Mouse (Mus musculus) megakaryocyte, adult 5-6 weeks (primary cell): ENCODE data around the gene Mul1. TPM values are rescaled to one million over a fixed set of nuclear protein-coding genes. Genes with fewer than 3 reads are reported as not detected.

ENCODE experiments used
- ATAC-seq: 2 replicates; pipeline ENCODE4 v1.8.0; 2016; ENCODE audit warnings: mild to moderate bottlenecking, inconsistent platforms; ENCODE audit not compliant: poor library complexity, severe bottlenecking
- total RNA-seq, 2 experiments: library from RNA; stranded (forward) in 1 of 2; stranded (reverse) in 1 of 2; fragments of 153-499, 151-499 nt in 1 of 2; fragments of 221-1000, 200-1000 nt in 1 of 2; gene quantifications; 2 replicates each; pipeline versions ENCODE4 v1.2.3 to v1.2.4; 2015 to 2017

The Mul1 gene
- total RNA-seq, 2 experiments from 2014 or later: 4.4 to 8.1 TPM

DNA sequence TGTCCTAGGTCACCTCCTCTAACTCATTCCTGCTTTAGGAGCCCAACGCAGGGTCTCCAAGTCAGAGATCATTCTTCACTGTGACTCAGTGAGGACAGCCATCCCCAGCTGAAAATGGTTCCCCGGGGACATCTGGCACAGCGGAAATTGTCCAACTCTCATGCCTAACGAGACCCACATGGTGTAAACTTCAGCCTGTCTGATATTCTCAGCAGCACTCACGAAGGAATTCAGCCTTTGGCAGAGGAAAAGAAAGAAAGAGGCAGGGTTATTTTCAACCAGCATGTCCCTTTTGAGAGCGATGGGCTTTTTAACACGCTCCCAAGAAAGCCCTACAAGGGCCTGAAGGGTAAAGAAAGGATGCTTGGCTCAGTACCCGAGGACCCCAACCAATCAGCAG is 3.1 kb upstream of the Mul1 start:
- ATAC-seq: no peak

DNA sequence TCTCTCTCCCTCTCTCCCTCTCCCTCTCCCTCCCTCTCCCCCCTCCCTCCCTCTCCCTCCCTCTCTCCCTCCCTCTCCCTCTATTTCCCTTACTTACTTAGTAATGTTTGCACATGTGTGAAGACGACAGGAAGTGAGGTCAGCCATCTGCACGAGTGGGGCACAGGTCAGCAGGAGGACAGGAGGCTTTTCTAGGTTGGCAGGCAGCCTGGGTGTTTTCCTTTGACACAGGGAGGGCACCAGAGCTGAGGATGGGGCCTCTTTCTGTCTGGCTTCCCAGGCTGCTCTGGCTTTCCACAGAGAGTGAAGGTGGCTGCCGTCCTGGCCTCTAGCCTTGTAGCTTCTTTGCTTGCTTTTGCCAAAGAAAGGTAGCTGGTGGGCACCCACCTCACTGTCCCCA is 5.6 kb downstream of the Mul1 start:
- ATAC-seq: no peak

DNA sequence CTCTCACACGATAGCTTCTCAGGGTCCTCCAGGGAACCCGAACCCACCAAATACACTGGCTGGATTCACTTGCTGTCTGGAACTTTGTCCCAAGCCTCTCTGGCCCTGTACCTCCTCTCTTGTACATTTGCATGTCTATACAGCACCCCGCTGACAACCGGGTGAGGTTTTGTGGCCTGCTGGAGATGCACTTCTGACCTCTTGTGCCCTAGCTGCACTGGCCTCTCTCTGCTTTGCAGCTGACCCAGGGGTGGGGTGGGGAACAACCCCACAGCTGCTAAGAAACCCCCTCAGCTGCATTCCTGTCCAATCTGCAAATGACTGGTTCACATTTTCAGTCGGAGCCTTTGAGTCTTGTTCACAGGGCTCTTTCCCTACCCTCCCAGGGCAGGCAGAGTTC is 10.5 kb downstream of the Mul1 start:
- ATAC-seq: no peak

GRCm38 (mm10) chr4:138446981-138447380 is 12.5 kb downstream of the Mul1 start:
- ATAC-seq: no peak

DNA sequence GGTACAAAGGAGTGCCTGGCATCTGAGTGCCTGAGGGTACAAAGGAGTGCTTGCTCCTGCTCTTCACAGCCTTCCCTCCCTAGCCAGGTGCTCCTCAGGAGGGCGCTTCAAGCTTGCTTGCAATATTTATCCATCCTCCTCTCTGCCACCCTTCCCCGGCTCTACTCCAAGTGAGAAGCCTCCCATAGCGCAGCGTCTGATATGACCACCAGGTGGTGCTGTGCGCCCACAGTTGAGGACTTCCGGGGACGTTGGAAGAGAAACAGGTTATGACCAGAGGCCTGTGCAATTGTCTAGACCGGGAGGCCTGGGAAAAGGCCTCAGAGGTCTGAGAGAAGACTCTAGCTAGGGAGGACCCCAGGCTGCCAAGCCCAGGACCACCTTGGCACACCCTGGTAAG is 12.9 kb downstream of the Mul1 start:
- peak; percentile 98 for ATAC-seq

DNA sequence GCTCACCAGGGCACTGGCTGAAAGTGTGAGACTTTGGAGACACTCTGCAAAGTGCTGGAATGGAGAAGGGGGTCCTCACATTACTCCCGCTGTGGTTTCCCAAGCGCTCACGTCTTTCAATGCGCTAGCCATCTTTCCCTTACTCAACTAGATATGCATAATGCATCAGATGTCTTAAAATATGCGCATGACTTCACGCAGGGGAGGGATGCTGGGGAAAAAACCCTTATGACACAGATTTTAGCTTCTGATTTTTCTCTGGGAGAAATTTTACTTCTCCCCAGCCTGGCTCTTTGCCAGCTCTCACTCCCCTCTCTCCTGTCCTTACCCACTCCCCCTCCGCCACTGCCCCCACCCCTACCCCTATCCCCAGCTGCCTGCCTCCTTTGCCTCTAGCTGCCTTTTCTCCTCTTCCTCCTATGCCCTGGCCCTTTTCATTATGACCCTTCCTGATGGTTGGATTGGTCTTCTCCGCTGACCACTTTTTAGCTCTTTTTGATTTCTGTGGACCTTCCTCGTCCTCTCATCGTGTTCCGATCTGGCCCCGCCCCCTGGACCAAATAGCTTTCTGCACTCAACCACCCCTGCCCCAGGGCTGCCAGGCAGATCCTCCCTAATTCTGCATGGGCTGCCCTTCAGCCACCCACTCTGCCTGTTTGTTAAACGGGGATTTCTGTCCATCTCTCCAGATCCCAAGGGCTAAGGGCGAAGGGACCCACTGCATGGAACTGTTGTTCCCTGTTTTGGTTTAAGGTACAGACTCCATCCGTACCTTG is 13.5 kb downstream of the Mul1 start:
- no peak for ATAC-seq

GRCm38 (mm10) chr4:138448872-138449615 is 14.6 kb downstream of the Mul1 start:
- ATAC-seq: no peak

DNA sequence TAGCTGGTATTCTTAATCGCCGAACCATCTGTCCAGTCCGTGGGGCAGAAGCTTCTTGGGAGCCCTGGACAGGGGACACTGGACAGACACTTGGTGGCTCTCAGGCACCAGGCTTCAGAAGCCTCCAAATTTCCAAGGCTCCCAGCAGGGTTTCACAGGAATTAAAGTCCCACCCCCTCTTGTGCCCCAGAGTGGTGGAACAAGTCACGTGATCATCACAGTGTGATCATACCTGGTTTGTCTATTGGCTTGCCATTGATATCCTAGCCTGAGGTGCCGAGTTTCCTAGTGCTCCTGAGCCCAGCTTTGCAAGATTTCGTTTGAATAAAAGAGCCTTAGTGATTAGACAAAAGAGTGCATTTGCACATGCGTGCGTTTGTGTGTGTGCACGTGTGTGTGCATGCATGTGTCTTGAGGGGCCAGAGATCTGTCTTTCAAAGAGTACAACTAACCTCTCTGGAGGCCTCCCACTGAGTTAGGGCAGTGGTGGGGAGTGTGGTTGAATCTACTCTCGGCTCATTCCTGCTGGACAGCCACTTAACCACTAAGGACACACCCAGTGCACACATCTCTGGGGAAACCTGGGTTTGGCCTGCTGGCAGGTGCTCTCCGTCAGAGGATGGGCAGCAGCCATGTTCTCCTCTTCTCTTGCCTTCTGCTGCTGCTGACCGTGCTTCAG is 15.3 kb downstream of the Mul1 start:
- no peak for ATAC-seq

DNA sequence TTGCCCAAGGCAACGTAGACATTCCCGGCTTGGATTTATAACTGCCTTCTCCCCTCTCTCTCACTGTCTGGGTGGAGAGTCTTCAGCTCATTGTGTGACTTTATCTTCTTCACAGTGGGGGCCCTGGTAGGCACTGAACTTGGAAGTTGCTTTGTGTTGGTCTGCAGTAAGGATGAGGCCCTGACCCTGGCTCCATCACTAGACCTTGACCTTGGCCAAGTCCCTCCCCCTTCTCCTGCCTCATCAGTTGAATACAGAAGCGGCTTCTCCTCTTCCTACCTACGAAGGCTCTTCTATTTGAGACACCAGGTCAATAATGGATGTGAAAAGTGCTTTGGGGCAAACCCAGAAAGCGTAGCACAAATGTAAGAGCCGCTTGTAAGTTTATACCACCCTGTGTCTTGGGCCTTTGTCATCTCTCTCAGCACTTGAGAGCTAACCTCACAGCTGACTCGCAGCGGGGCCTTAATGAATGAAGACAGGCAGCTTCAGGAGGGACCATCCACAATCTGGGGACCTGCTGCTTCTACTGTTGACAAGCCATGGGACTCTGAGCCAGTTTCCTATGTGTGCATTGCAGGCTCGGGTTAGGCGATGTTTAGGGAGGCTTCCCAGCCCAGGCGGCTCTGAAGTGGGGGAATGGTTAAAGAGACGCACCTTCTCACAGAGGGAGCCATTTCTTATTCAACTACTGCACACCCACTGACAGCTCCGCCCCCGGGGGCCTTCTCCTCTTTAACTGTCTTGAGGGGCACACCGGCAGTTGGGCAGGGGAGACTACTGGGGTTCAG is 18.0 kb downstream of the Mul1 start:
- no peak for ATAC-seq

DNA sequence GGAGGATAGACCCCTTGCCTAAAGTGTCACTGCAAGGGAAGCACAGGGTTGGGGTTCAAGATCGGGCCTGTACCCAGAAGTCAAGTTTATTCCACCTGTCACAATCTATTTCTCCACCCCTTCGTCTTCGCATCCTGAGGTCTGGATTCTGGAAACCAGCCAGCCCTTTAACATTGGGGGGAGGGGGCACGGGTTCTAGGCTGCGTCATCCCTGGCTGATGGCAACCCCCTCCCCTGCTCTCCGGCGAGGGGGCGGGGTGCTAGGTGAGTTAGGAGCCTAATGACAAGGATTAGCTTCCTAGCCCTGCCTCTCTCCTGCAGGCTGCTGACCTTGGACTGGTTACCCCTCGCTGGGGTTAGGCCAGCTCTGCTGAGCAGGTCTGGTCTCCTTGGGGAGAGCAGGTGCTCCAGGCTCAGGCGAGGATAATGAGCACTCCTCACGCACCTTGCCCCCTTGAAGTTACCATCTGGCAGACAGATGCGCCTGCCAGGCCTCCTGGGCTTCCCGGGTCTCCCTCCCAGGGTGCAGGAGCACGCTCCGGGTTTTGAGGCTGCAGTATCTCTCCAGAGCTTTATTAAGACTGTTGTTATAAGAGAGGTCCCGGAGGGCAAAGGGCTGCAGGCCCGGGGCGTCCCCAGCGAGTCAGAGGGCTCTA is 18.8 kb downstream of the Mul1 start:
- ATAC-seq: no peak

GRCm38 (mm10) chr4:138453753-138454570 is 19.5 kb downstream of the Mul1 start, which contains the start of gene Camk2n1:
Gene Camk2n1, plus strand, starts transcription at chr4:138454314.
- ATAC-seq: 0 out of 2 replicates have a peak, but pooled peaks have one; percentile 15

DNA sequence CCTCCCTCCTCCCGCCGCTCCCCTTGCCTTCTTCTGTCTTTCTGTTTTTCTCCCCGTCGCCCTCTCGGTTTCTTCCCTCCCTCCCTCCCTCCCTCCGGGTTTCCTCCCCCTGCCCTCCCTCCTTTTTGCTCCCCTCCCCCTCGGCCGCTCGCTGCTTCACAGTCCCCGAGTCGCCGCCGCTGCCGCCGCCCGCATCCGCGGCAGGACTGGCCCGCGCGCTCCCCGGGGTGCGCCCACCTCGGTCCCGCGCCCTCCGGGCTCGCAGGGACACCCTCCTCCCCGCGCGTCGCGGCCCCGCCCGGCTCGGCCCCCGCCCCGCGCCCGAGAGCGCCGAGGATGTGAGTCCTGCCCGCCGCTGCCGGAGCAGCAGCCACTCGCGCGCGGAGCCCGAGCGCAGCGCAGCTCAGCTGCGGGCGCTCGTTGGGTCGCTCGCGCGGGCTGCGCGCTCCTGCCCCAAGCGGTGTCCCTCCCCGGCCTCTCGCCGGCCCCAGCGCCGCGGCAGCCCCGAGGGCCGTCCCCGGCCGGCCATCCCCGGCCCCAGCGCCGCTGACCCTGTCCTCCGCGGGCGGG is 20.2 kb downstream of the Mul1 start:
- no peak for ATAC-seq

- no peak for ATAC-seq
Observed at GRCm38 (mm10) chr4:138455141-138455955, 20.9 kb downstream of the Mul1 start.

DNA sequence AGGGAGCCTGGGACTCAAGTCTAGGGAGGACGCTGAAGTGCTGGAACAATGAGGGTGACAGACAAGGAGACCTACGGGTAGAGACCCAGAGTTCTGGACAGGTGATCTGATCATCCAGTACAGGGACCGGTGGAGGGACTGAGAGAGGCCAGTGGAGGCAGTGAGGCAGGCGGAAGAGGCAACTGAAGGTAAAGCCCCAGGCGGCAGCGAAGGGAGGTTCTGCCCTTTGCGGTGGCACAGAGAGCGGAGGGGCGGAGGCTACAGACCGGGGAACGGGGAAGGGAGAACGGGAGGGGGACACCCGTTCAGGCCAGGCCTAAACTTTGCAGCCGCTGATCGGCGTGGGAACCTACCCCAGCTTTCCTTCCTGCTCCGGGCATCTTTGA is 21.5 kb downstream of the Mul1 start:
- 0 out of 2 replicates have a peak, but pooled peaks have one; percentile 41 for ATAC-seq

- no peak for ATAC-seq
Observed at GRCm38 (mm10) chr4:138456536-138456935, 22.1 kb downstream of the Mul1 start.

GRCm38 (mm10) chr4:138457091-138457490 is 22.6 kb downstream of the Mul1 start:
- ATAC-seq: no peak

- no peak for ATAC-seq
Observed at GRCm38 (mm10) chr4:138458171-138458570, 23.7 kb downstream of the Mul1 start.

- ATAC-seq: no peak
Observed at GRCm38 (mm10) chr4:138458735-138459440, 24.4 kb downstream of the Mul1 start.
